In genomic region chr4:137488571-137489303, GRCm38 (mm10) we compare ENCODE assay signal across 8 mouse cellular contexts. TPM values are rescaled to one million over a fixed set of nuclear protein-coding genes. Genes with fewer than 3 reads are reported as not detected.
DNase-seq lines count a peak whose midpoint lies in the region; ATAC-seq and TF ChIP-seq lines count a peak whose summit lies in the region.

No protein-coding gene starts in this region.

- H3K27me3 ChIP-seq in hindbrain, embryonic 14.5 days (ENCODE audit: control insufficient read depth, insufficient read depth, low read length): no peaks in the 10 kb centered on the region
- no peaks in the 10 kb centered on the region for H3K27me3 ChIP-seq in liver, postnatal 0 days (ENCODE audit: insufficient read depth, low read length)

- 0 out of 2 replicates have a peak, but pooled peaks have one; percentile 52 for ATAC-seq in hindbrain, embryonic 14.5 days (ENCODE audit: low FRiP score)
- ATAC-seq in liver, postnatal 0 days: no peak
- ATAC-seq in frontal cortex, adult (ENCODE audit: low TSS enrichment): no peak

- H3K9ac ChIP-seq in hindbrain, embryonic 14.5 days: no peak overlapping the region
- no peak overlapping the region for H3K9ac ChIP-seq in liver, postnatal 0 days (replicated peaks)

- DNase-seq in adrenal gland, postnatal 14 days: peak; percentile 77
- DNase-seq in adrenal gland, postnatal 4 days (ENCODE audit: low spot score in 2 of 2): no peak
- DNase-seq in MN1 (ENCODE audit: low spot score): peak; percentile 88
- peak; percentile 76 to 80 for DNase-seq in gastrocnemius, adult 8-10 months (ENCODE audit: low spot score in 2 of 2)
- no peak for DNase-seq in hindbrain, embryonic 14.5 days (ENCODE audit: low spot score)
- DNase-seq in liver, postnatal 0 days: no peak
- no peak for DNase-seq in frontal cortex, postnatal 10 days (ENCODE audit: low spot score in 2 of 2)

- H3K4me3 ChIP-seq in hindbrain, embryonic 14.5 days (replicated peaks; ENCODE audit: low read length): no peak overlapping the region
- H3K4me3 ChIP-seq in liver, postnatal 0 days (ENCODE audit: low read depth, low read length): no peak overlapping the region

- H3K4me1 ChIP-seq in hindbrain, embryonic 14.5 days (replicated peaks; ENCODE audit: control insufficient read depth, insufficient read depth, low read length): peaks cover 35% of the 10 kb centered on the region
- H3K4me1 ChIP-seq in liver, postnatal 0 days (ENCODE audit: insufficient read depth): peaks cover 43% of the 10 kb centered on the region

- no peaks in the 10 kb centered on the region for H3K9me3 ChIP-seq in hindbrain, embryonic 14.5 days (ENCODE audit: control insufficient read depth, low read length)
- H3K9me3 ChIP-seq in liver, postnatal 0 days (ENCODE audit: low read length): no peaks in the 10 kb centered on the region

- TF ChIP-seq CTCF in liver, postnatal 0 days (IDR thresholded peaks at IDR 0.05; ENCODE audit: low read depth): peak; percentile 46

- TF ChIP-seq EP300 in liver, postnatal 0 days (IDR thresholded peaks at IDR 0.05; ENCODE audit: low read depth): no peak

- peak overlapping the region; percentile 53; the same call in 1 of the 2 replicates for H3K27ac ChIP-seq in hindbrain, embryonic 14.5 days
- H3K27ac ChIP-seq in liver, postnatal 0 days (ENCODE audit: low read depth): peak overlapping the region; percentile 51

- WGBS in hindbrain, embryonic 14.5 days: 14% methylated on average over 12 of the region's 12 CpGs
- 32% methylated on average over 12 of the region's 12 CpGs for WGBS in liver, postnatal 0 days (ENCODE audit: insufficient replicate concordance)

- no peak overlapping the region for H3K4me2 ChIP-seq in hindbrain, embryonic 14.5 days (replicated peaks)
- no peak overlapping the region for H3K4me2 ChIP-seq in liver, postnatal 0 days (ENCODE audit: low read depth, low read length)

- H3K36me3 ChIP-seq in hindbrain, embryonic 14.5 days (replicated peaks; ENCODE audit: control insufficient read depth, insufficient read depth): no peaks in the 10 kb centered on the region
- no peaks in the 10 kb centered on the region for H3K36me3 ChIP-seq in liver, postnatal 0 days (replicated peaks; ENCODE audit: insufficient read depth, low read length)

RNA-seq across cellular contexts. Expression of gene Hspg2, which starts 20.2 kb away (rescaled TPM):
- 230 and 242 TPM in 2 replicates for total RNA-seq in adrenal gland, postnatal 14 days (2021)
- 100 to 1,000 TPM; 170 to 191 TPM for total RNA-seq in adrenal gland, postnatal 4 days (2021)
- total RNA-seq in gastrocnemius, adult 8-10 months (2022): 10 to 100 TPM; 42.0 to 54.1 (median 50.0) TPM
- polyA plus RNA-seq in hindbrain, embryonic 14.5 days (2014; fragmentation: Nextera tagmentation; extraction: Ambion mirVana): 8.7 and 10.7 TPM in 2 replicates
- 5.1 TPM in 2 replicates for polyA plus RNA-seq in liver, postnatal 0 days (2015; fragmentation: Nextera tagmentation; extraction: Ambion mirVana)

RNA-seq across cellular contexts. Expression of gene 1700013G24Rik, which starts 35.7 kb away (rescaled TPM):
- not detected in 2 replicates for total RNA-seq in adrenal gland, postnatal 14 days (2021)
- total RNA-seq in adrenal gland, postnatal 4 days (2021): not detected
- not detected for total RNA-seq in gastrocnemius, adult 8-10 months (2022)
- polyA plus RNA-seq in hindbrain, embryonic 14.5 days (2014; fragmentation: Nextera tagmentation; extraction: Ambion mirVana): not detected in 2 replicates
- polyA plus RNA-seq in liver, postnatal 0 days (2015; fragmentation: Nextera tagmentation; extraction: Ambion mirVana): not detected in 2 replicates

RNA-seq across cellular contexts. Expression of gene Cela3b, which starts 58.4 kb away (rescaled TPM):
- not detected in 2 replicates for total RNA-seq in adrenal gland, postnatal 14 days (2021)
- total RNA-seq in adrenal gland, postnatal 4 days (2021): 100 to 1,000 TPM in 1 of 2 experiments, not detected in 1; 918 TPM
- not detected for total RNA-seq in gastrocnemius, adult 8-10 months (2022)
- not detected in 2 replicates for polyA plus RNA-seq in hindbrain, embryonic 14.5 days (2014; fragmentation: Nextera tagmentation; extraction: Ambion mirVana)
- 0.42 and 6.5 TPM in 2 replicates for polyA plus RNA-seq in liver, postnatal 0 days (2015; fragmentation: Nextera tagmentation; extraction: Ambion mirVana)

Comparison
In these comparisons a context has a peak if more than half of its experiments do, and no peak if none do; other contexts are left out.
1. DNase-seq: peak in adrenal gland, postnatal 14 days (single experiment), MN1 (single experiment) and gastrocnemius, adult 8-10 months (2 of 2); none in adrenal gland, postnatal 4 days (0 of 2), hindbrain, embryonic 14.5 days (single experiment), liver, postnatal 0 days (single experiment) and frontal cortex, postnatal 10 days (0 of 2).